In genomic region chr6:99864949-99865348, GRCm38 (mm10) we compare ENCODE assay signal across 8 mouse cellular contexts.
A peak's percentile ranks its signal among the peaks of the same experiment; 100 is the strongest.
DNase-seq lines count a peak whose midpoint lies in the region.

No protein-coding gene starts in this region.

- H3K9me3 ChIP-seq in midbrain, embryonic 10.5 days (replicated peaks), result no peaks in the 10 kb centered on the region

- peak; percentile 4 to 30 for DNase-seq in lung, adult 18-20 months
- no peak for DNase-seq in lung, postnatal 4 days
- DNase-seq in cerebellum, postnatal 36 days, result peak; percentile 6 to 22
- peak; percentile 14 for DNase-seq in kidney, adult 9 months
- peak; percentile 22 for DNase-seq in midbrain, embryonic 10.5 days (ENCODE audit: low spot score)
- DNase-seq in natural killer cell, adult 2 months (ENCODE audit: low spot score in 2 of 2), result no peak
- DNase-seq in heart, postnatal 36 days, result no peak
- no peak for DNase-seq in heart, adult 8-10 months (ENCODE audit: low spot score)

- H3K4me3 ChIP-seq in midbrain, embryonic 10.5 days, result no peak overlapping the region

- no peaks in the 10 kb centered on the region for H3K36me3 ChIP-seq in midbrain, embryonic 10.5 days

- no peak overlapping the region for H3K27ac ChIP-seq in midbrain, embryonic 10.5 days (replicated peaks)

- intact Hi-C loops in heart, postnatal 36 days (cut with DNase I), result no loop called here

- WGBS in midbrain, embryonic 10.5 days, result 53% methylated on average over 3 of the region's 3 CpGs

- peaks cover 69% of the 10 kb centered on the region for H3K27me3 ChIP-seq in midbrain, embryonic 10.5 days (ENCODE audit: low read depth, poor library complexity, severe bottlenecking)

- peaks cover 31% of the 10 kb centered on the region for H3K4me1 ChIP-seq in midbrain, embryonic 10.5 days

Comparison
In these comparisons a context has a peak if more than half of its experiments do, and no peak if none do; other contexts are left out.
1. DNase-seq: peak in lung, adult 18-20 months (2 of 2), cerebellum, postnatal 36 days (2 of 2), kidney, adult 9 months (single experiment) and midbrain, embryonic 10.5 days (single experiment); none in lung, postnatal 4 days (0 of 2), natural killer cell, adult 2 months (0 of 2), heart, postnatal 36 days (0 of 2) and heart, adult 8-10 months (single experiment).